Mouse (Mus musculus) lung, embryonic 15.5 days (tissue): ENCODE data around the gene Unk. TPM values are rescaled to one million over a fixed set of nuclear protein-coding genes. Genes with fewer than 3 reads are reported as not detected.

Experiments used
- ATAC-seq: fragments of 200-750 bp; cut with Nextera tagmentation; 2 replicates; pipeline ENCODE4 v1.8.0; 2017; ENCODE audit warnings: moderate number of reproducible peaks, borderline replicate concordance; ENCODE audit not compliant: low FRiP score, low TSS enrichment; ENCODE audit errors: extremely low read depth
- H3K27ac ChIP-seq: fragments of 300-500 bp; sonication (generic); 2 replicates; pipeline ENCODE4 v1.5.1; 2015; ENCODE audit warnings: moderate library complexity, mild to moderate bottlenecking, inconsistent platforms
- H3K27me3 ChIP-seq: fragments of 300-500 bp; sonication (generic); 2 replicates; pipeline ENCODE4 v1.6.1; 2015; ENCODE audit warnings: inconsistent platforms
- H3K36me3 ChIP-seq: fragments of 300-500 bp; sonication (generic); 2 replicates; pipeline ENCODE4 v1.6.1; 2015; ENCODE audit warnings: inconsistent platforms
- H3K4me1 ChIP-seq: fragments of 300-500 bp; sonication (generic); 2 replicates; pipeline ENCODE4 v1.6.1; 2015; ENCODE audit warnings: inconsistent platforms
- H3K4me2 ChIP-seq: fragments of 300-500 bp; sonication (generic); 2 replicates; pipeline ENCODE4 v1.6.1; 2015; ENCODE audit warnings: inconsistent platforms, mild to moderate bottlenecking, moderate library complexity
- H3K4me3 ChIP-seq: fragments of 300-500 bp; sonication (generic); 2 replicates; pipeline ENCODE4 v1.5.1; 2015; ENCODE audit warnings: mild to moderate bottlenecking, inconsistent platforms
- H3K9ac ChIP-seq: fragments of 300-500 bp; sonication (generic); 2 replicates; pipeline ENCODE4 v1.6.1; 2015; ENCODE audit warnings: inconsistent platforms
- H3K9me3 ChIP-seq: fragments of 300-500 bp; sonication (generic); 2 replicates; pipeline ENCODE4 v1.6.1; 2016; ENCODE audit warnings: inconsistent platforms
- WGBS: fragments of 180-500 bp; shearing (Covaris S2); methylation state at CpG from one replicate; pipeline ENCODE4 v1.1.7; 2015; 5-methylcytosine and 5-hydroxymethylcytosine counted together
- polyA plus RNA-seq: library from polyadenylated mRNA; unstranded; fragments of >200 nt; fragmentation: Nextera tagmentation; extraction: Ambion mirVana; gene quantifications from 2 replicates; pipeline ENCODE4 v1.2.1, GENCODE M21; 2015

Unk gene
- polyA plus RNA-seq, 1 experiment from 2014 or later, result 37.7 TPM

GRCm38 (mm10) chr11:116099462-116099861, 69.3 kb downstream of the Unk start:
- WGBS, result 82% methylated on average over 6 of the region's 6 CpGs
- no peak overlapping the region for H3K4me3 ChIP-seq
- H3K27me3 ChIP-seq, result no peaks in the 10 kb centered on the region
- H3K36me3 ChIP-seq, result no peaks in the 10 kb centered on the region
- H3K27ac ChIP-seq, result no peak overlapping the region
- H3K4me1 ChIP-seq, result peaks cover 49% of the 10 kb centered on the region
- no peaks in the 10 kb centered on the region for H3K9me3 ChIP-seq
- no peak overlapping the region for H3K4me2 ChIP-seq
- no peak overlapping the region for H3K9ac ChIP-seq
- no peak for ATAC-seq

GRCm38 (mm10) chr11:116100385-116100784, 70.3 kb downstream of the Unk start:
- Histone ChIP-seq H3K27ac (peak overlapping the region; percentile 91), H3K4me1 (peaks cover 55% of the 10 kb centered on the region), H3K9ac (no peak overlapping the region), H3K4me2 (no peak overlapping the region), H3K27me3 (no peaks in the 10 kb centered on the region; the same call in 1 of the 2 replicates), H3K36me3 (no peaks in the 10 kb centered on the region), H3K4me3 (no peak overlapping the region), H3K9me3 (no peaks in the 10 kb centered on the region)
- ATAC-seq, result no peak
- 60% methylated on average over 6 of the region's 6 CpGs for WGBS

- no peak overlapping the region for H3K4me2 ChIP-seq
- no peaks in the 10 kb centered on the region for H3K9me3 ChIP-seq
- H3K36me3 ChIP-seq, result no peaks in the 10 kb centered on the region
- no peak overlapping the region for H3K4me3 ChIP-seq
- peak overlapping the region; percentile 91 for H3K27ac ChIP-seq
- peaks cover 57% of the 10 kb centered on the region for H3K4me1 ChIP-seq
- H3K27me3 ChIP-seq, result no peaks in the 10 kb centered on the region; the same call in 1 of the 2 replicates
- H3K9ac ChIP-seq, result no peak overlapping the region
- WGBS, result 82% methylated on average over 7 of the region's 7 CpGs
- ATAC-seq, result no peak
Observed at GRCm38 (mm10) chr11:116100839-116101238, 70.7 kb downstream of the Unk start.

GRCm38 (mm10) chr11:116101931-116102381, 71.8 kb downstream of the Unk start:
- Histone ChIP-seq H3K36me3 (no peaks in the 10 kb centered on the region), H3K9me3 (no peaks in the 10 kb centered on the region), H3K9ac (peak overlapping the region; percentile 8; the same call in 1 of the 2 replicates), H3K4me3 (no peak overlapping the region), H3K27me3 (peaks cover 7% of the 10 kb centered on the region), H3K27ac (peak overlapping the region; percentile 91), H3K4me1 (peaks cover 68% of the 10 kb centered on the region), H3K4me2 (0 out of 2 replicates have a peak overlapping the region, but pooled peaks have one; percentile 6)
- WGBS, result 27% methylated on average over 11 of the region's 11 CpGs
- ATAC-seq, result peak; percentile 67

GRCm38 (mm10) chr11:116102472-116102871, 72.3 kb downstream of the Unk start:
- peak overlapping the region; percentile 8; the same call in 1 of the 2 replicates for H3K9ac ChIP-seq

GRCm38 (mm10) chr11:116103572-116103971, 73.5 kb downstream of the Unk start:
- H3K4me2 ChIP-seq, result peak overlapping the region; percentile 17
- H3K9ac ChIP-seq, result no peak overlapping the region
- ATAC-seq, result no peak
- H3K9me3 ChIP-seq, result no peaks in the 10 kb centered on the region
- H3K27me3 ChIP-seq, result peaks cover 23% of the 10 kb centered on the region
- WGBS, result 56% methylated on average over 11 of the region's 12 CpGs
- peaks cover 84% of the 10 kb centered on the region for H3K4me1 ChIP-seq
- no peak overlapping the region for H3K4me3 ChIP-seq
- no peaks in the 10 kb centered on the region for H3K36me3 ChIP-seq
- H3K27ac ChIP-seq, result peak overlapping the region; percentile 91

More at GRCm38 (mm10) chr11:116102472-116102871, 72.3 kb downstream of the Unk start:
- Histone ChIP-seq H3K27me3 (peaks cover 12% of the 10 kb centered on the region), H3K4me2 (0 out of 2 replicates have a peak overlapping the region, but pooled peaks have one; percentile 6), H3K4me1 (peaks cover 73% of the 10 kb centered on the region), H3K36me3 (no peaks in the 10 kb centered on the region), H3K27ac (peak overlapping the region; percentile 91), H3K9me3 (no peaks in the 10 kb centered on the region), H3K4me3 (no peak overlapping the region)
- WGBS, result 38% methylated on average over 3 of the region's 4 CpGs
- no peak for ATAC-seq

GRCm38 (mm10) chr11:116104006-116104646, 74.0 kb downstream of the Unk start:
- peak overlapping the region; percentile 17 for H3K4me2 ChIP-seq
- peak; percentile 70 for ATAC-seq
- H3K4me3 ChIP-seq, result no peak overlapping the region
- 33% methylated on average over 14 of the region's 14 CpGs for WGBS
- peaks cover 85% of the 10 kb centered on the region for H3K4me1 ChIP-seq
- H3K9me3 ChIP-seq, result no peaks in the 10 kb centered on the region
- peak overlapping the region; percentile 91 for H3K27ac ChIP-seq
- H3K36me3 ChIP-seq, result no peaks in the 10 kb centered on the region
- H3K27me3 ChIP-seq, result peaks cover 29% of the 10 kb centered on the region
- no peak overlapping the region for H3K9ac ChIP-seq

- 95% methylated on average over 2 of the region's 2 CpGs for WGBS
- H3K9ac ChIP-seq, result no peak overlapping the region
- no peak overlapping the region for H3K27ac ChIP-seq
- no peaks in the 10 kb centered on the region for H3K36me3 ChIP-seq
- no peak for ATAC-seq
- H3K4me3 ChIP-seq, result no peak overlapping the region
- peaks cover 38% of the 10 kb centered on the region for H3K27me3 ChIP-seq
- no peaks in the 10 kb centered on the region for H3K9me3 ChIP-seq
- peaks cover 91% of the 10 kb centered on the region for H3K4me1 ChIP-seq
- H3K4me2 ChIP-seq, result no peak overlapping the region
Observed at GRCm38 (mm10) chr11:116105065-116105464, 74.9 kb downstream of the Unk start.

GRCm38 (mm10) chr11:116106154-116106962, 76.2 kb downstream of the Unk start:
- Histone ChIP-seq H3K4me1 (peaks cover 87% of the 10 kb centered on the region), H3K36me3 (no peaks in the 10 kb centered on the region), H3K27me3 (peaks cover 47% of the 10 kb centered on the region), H3K4me3 (no peak overlapping the region; the same call in 1 of the 2 replicates), H3K4me2 (peak overlapping the region; percentile 41), H3K9me3 (no peaks in the 10 kb centered on the region), H3K9ac (no peak overlapping the region), H3K27ac (no peak overlapping the region)
- 27% methylated on average over 32 of the region's 32 CpGs for WGBS
- ATAC-seq, result no peak

GRCm38 (mm10) chr11:116106963-116107776, 77.0 kb downstream of the Unk start:
- Histone ChIP-seq H3K4me2 (peak overlapping the region; percentile 82; the same call in 1 of the 2 replicates), H3K9me3 (no peaks in the 10 kb centered on the region), H3K4me3 (peak overlapping the region; percentile 55; the same call in 1 of the 2 replicates), H3K9ac (peak overlapping the region; percentile 16; the same call in 1 of the 2 replicates), H3K36me3 (no peaks in the 10 kb centered on the region), H3K27ac (no peak overlapping the region), H3K4me1 (peaks cover 79% of the 10 kb centered on the region), H3K27me3 (peaks cover 47% of the 10 kb centered on the region)
- ATAC-seq, result no peak
- 44% methylated on average over 13 of the region's 14 CpGs for WGBS

GRCm38 (mm10) chr11:116107777-116108285, 77.7 kb downstream of the Unk start:
- WGBS, result 32% methylated on average over 19 of the region's 19 CpGs
- Histone ChIP-seq H3K27me3 (peaks cover 47% of the 10 kb centered on the region), H3K4me2 (peak overlapping the region; percentile 82), H3K36me3 (no peaks in the 10 kb centered on the region), H3K9ac (0 out of 2 replicates have a peak overlapping the region, but pooled peaks have one; percentile 16), H3K27ac (no peak overlapping the region), H3K4me1 (peaks cover 73% of the 10 kb centered on the region), H3K4me3 (peak overlapping the region; percentile 55; the same call in 1 of the 2 replicates), H3K9me3 (no peaks in the 10 kb centered on the region)
- no peak for ATAC-seq
